ENCODE assay signal across 25 mouse cellular contexts in the genomic region with DNA sequence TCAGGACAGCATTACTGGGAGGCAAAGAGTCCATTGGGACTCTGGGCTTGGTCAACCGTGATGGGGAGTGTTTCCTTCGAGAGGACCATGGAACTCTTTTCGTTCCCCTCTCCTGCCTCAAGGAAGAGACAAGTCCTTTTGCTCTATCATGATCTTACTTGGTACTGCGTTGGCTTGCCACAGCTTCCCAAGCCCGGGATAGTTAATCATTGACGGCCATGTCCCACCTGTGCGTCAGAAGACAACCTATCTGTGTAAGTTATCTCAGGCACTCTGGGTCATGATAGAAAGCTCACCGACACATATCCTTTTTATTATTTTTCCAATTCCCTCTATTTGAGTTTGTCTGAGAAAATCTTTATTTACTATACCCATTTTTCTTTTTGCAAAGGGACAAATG.
"Had no signal": no experiment of that assay in that cellular context is flagged by ENCODE, and none has a peak within 500 bp of the region (broad histone marks: within the 10 kb centered on the region; RNA-seq: fewer than 3 reads in every experiment).

No protein-coding gene starts in this region.

- H3K9me3 ChIP-seq: heart, embryonic 15.5 days; hindbrain, embryonic 10.5 days; hindbrain, embryonic 12.5 days; limb, embryonic 13.5 days; limb, embryonic 15.5 days; liver, embryonic 12.5 days had no signal

- H3K36me3 ChIP-seq: heart, embryonic 13.5 days; heart, embryonic 15.5 days; hindbrain, embryonic 10.5 days; hindbrain, embryonic 12.5 days; limb, embryonic 13.5 days; limb, embryonic 15.5 days; liver, embryonic 12.5 days had no signal

- H3K4me2 ChIP-seq: heart, embryonic 11.5 days; heart, embryonic 13.5 days; heart, embryonic 15.5 days; hindbrain, embryonic 12.5 days; hindbrain, embryonic 14.5 days; limb, embryonic 13.5 days; limb, embryonic 15.5 days; liver, embryonic 12.5 days had no signal

- ATAC-seq: forebrain, postnatal 0 days; hindbrain, embryonic 16.5 days; inflammation-experienced regulatory T-cells, adult 6 months; liver, embryonic 12.5 days had no signal

- H3K27ac ChIP-seq: gastrocnemius, adult 2 months; heart, adult 2 months; heart, embryonic 13.5 days; heart, embryonic 15.5 days; hindbrain, embryonic 10.5 days; hindbrain, embryonic 12.5 days; hindbrain, embryonic 14.5 days; limb, embryonic 13.5 days; limb, embryonic 15.5 days; liver, embryonic 12.5 days; liver, embryonic 14.5 days had no signal

- H3K27me3 ChIP-seq: heart, embryonic 13.5 days; heart, embryonic 15.5 days; hindbrain, embryonic 12.5 days; limb, embryonic 13.5 days; limb, embryonic 15.5 days; liver, embryonic 12.5 days had no signal

- H3K9ac ChIP-seq: forebrain, postnatal 0 days; heart, embryonic 13.5 days; heart, embryonic 15.5 days; hindbrain, embryonic 12.5 days; hindbrain, embryonic 14.5 days; limb, embryonic 13.5 days; limb, embryonic 15.5 days; liver, embryonic 12.5 days; liver, embryonic 14.5 days had no signal

- H3K4me1 ChIP-seq: heart, embryonic 13.5 days; heart, embryonic 15.5 days; hindbrain, embryonic 10.5 days; hindbrain, embryonic 12.5 days; limb, embryonic 13.5 days; limb, embryonic 15.5 days; liver, embryonic 12.5 days had no signal

- DNase-seq: forebrain, postnatal 0 days; gastrocnemius, adult 2 months; gastrocnemius, postnatal 10 days; gastrocnemius, postnatal 25 days; heart, adult 2 months; heart, postnatal 14 days; heart, postnatal 4 days; kidney, adult 11 months; kidney, adult 2 months; kidney, postnatal 10 days; layer of hippocampus, adult 9-11 months; layer of hippocampus, postnatal 36 days; left cerebral cortex, postnatal 4 days had no signal

- H3K4me3 ChIP-seq: gastrocnemius, adult 2 months; heart, adult 2 months; heart, embryonic 13.5 days; heart, embryonic 15.5 days; hindbrain, embryonic 10.5 days; hindbrain, embryonic 12.5 days; limb, embryonic 13.5 days; limb, embryonic 15.5 days; liver, embryonic 12.5 days had no signal
